Mouse (Mus musculus): ENCODE data around the gene Tubgcp6.

Tubgcp6 gene

GRCm38 (mm10) chr15:89122649-89123366 is at the start of gene Tubgcp6:
Gene Tubgcp6 (minus strand): TSS chr15:89123112.
- CTCF ChIA-PET: no interaction called here

- CTCF ChIA-PET: no interaction called here
Observed at GRCm38 (mm10) chr15:89172276-89172935, 49.5 kb upstream of the Tubgcp6 start.

- CTCF ChIA-PET: no interaction called here
Observed at GRCm38 (mm10) chr15:89171526-89172051, 48.7 kb upstream of the Tubgcp6 start.

GRCm38 (mm10) chr15:89170102-89170501 is 47.2 kb upstream of the Tubgcp6 start:
- CTCF ChIA-PET: no interaction called here

- CTCF ChIA-PET: no interaction called here
Observed at GRCm38 (mm10) chr15:89169431-89169830, 46.5 kb upstream of the Tubgcp6 start.

- CTCF ChIA-PET: no interaction called here
Observed at GRCm38 (mm10) chr15:89168922-89169321, 46.0 kb upstream of the Tubgcp6 start.

- CTCF ChIA-PET: no interaction called here
Observed at GRCm38 (mm10) chr15:89165478-89165877, 42.6 kb upstream of the Tubgcp6 start.

GRCm38 (mm10) chr15:89161397-89161796 is 38.5 kb upstream of the Tubgcp6 start:
- CTCF ChIA-PET: no interaction called here

GRCm38 (mm10) chr15:89158516-89158915 is 35.6 kb upstream of the Tubgcp6 start:
- CTCF ChIA-PET: interaction anchor here (1.5 kb wide), 1 partner anchor 12 kb away, joined by 4 read pairs; no protein-coding TSS in a partner anchor

GRCm38 (mm10) chr15:89157954-89158353 is 35.0 kb upstream of the Tubgcp6 start:
- CTCF ChIA-PET: interaction anchor here (1.5 kb wide), 1 partner anchor 12 kb away, joined by 4 read pairs; no protein-coding TSS in a partner anchor

GRCm38 (mm10) chr15:89152312-89152711 is 29.4 kb upstream of the Tubgcp6 start:
- CTCF ChIA-PET: no interaction called here

GRCm38 (mm10) chr15:89150041-89150390 is 27.1 kb upstream of the Tubgcp6 start:
- CTCF ChIA-PET: no interaction called here

GRCm38 (mm10) chr15:89149271-89150040 is 26.5 kb upstream of the Tubgcp6 start, which contains the start of gene Mapk11:
Gene Mapk11 (minus strand): TSS chr15:89149628.
- CTCF ChIA-PET: interaction anchor here (0.6 kb wide), 1 partner anchor 196 kb away, joined by 3 read pairs; no protein-coding TSS in a partner anchor

GRCm38 (mm10) chr15:89148496-89149270 is 25.8 kb upstream of the Tubgcp6 start:
- CTCF ChIA-PET: interaction anchor here (0.6 kb wide), 2 partner anchors 17 to 197 kb away, joined by 3 to 4 read pairs; no protein-coding TSS in a partner anchor

- CTCF ChIA-PET: no interaction called here
Observed at GRCm38 (mm10) chr15:89147895-89148294, 25.0 kb upstream of the Tubgcp6 start.

GRCm38 (mm10) chr15:89147456-89147855 is 24.5 kb upstream of the Tubgcp6 start:
- CTCF ChIA-PET: no interaction called here

- CTCF ChIA-PET: interaction anchor here (1.3 to 2.6 kb wide), 2 partner anchors 11 to 19 kb away, joined by 4 to 15 read pairs; partner anchors contain the start of gene Hdac10
Observed at GRCm38 (mm10) chr15:89147024-89147423, 24.1 kb upstream of the Tubgcp6 start.

- CTCF ChIA-PET: interaction anchor here (0.6 to 2.6 kb wide), 4 partner anchors 12 to 175 kb away, joined by 3 to 15 read pairs (median 4); partner anchors contain the start of gene Hdac10
Observed at GRCm38 (mm10) chr15:89146537-89146936, 23.6 kb upstream of the Tubgcp6 start.

- CTCF ChIA-PET: interaction anchor here (0.6 to 2.6 kb wide), 4 partner anchors 12 to 176 kb away, joined by 3 to 15 read pairs (median 4); partner anchors contain the start of gene Hdac10
Observed at GRCm38 (mm10) chr15:89145813-89146350, 23.0 kb upstream of the Tubgcp6 start.

- CTCF ChIA-PET: interaction anchor here (2.6 kb wide), 1 partner anchor 16 kb away, joined by 15 read pairs; the partner anchor contains the start of gene Hdac10
Observed at GRCm38 (mm10) chr15:89144965-89145364, 22.1 kb upstream of the Tubgcp6 start.
